Mouse (Mus musculus): Measurements from ENCODE around the gene 4930568D16Rik.

Gene 4930568D16Rik

DNA sequence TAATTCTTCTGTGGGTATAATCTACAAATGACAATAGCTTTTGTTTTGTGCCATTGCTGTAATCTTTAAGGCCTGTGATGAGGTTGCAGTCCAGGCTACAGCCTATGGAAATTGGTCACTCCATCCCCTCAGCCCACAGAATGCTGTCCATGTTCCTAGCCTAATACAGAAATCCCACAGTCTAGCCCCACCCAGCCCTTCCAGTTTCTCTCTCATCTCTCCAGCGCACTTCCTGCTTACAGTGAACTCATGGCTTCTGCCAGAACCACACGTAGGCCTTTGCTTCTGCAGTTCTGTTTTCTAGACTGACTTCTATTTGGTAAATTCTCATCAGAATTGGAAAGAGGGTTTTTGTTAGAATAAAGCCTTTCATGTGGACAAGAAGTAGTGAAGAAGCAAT, 21.5 kb downstream of the 4930568D16Rik start:
- no peak for DNase-seq (ENCODE audit: extremely low spot score, low read depth, low spot score)

DNA sequence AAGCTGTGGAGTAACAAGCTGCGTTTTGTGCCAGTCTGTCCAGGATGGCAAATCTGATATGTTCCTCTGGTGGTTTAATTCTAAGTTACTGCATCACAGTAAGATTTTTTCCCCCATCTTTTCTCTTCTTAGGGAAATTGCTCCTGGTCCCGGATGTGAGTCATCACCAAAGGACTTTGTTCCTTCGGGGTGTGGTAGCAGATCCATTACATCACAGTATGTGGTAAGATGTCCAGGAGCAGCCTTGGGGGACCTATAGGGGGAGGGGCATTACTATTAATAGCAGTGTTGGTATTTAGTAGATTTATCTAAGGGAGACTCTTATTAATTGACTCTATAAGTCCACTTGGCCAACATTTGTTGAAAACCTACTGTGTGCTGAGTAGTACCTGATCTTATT, 24.9 kb downstream of the 4930568D16Rik start:
- DNase-seq (ENCODE audit: extremely low spot score, low read depth, low spot score), result no peak

- DNase-seq (ENCODE audit: extremely low spot score, low read depth, low spot score), result no peak
These were observed 28.8 kb downstream of the 4930568D16Rik start for GRCm38 (mm10) chr2:35338707-35339106.

GRCm38 (mm10) chr2:35338036-35338435, 29.5 kb downstream of the 4930568D16Rik start:
- no peak for DNase-seq (ENCODE audit: extremely low spot score, low read depth, low spot score)

- no peak for DNase-seq (ENCODE audit: extremely low spot score, low read depth, low spot score)
These were observed 30.1 kb downstream of the 4930568D16Rik start for GRCm38 (mm10) chr2:35337419-35337818.

GRCm38 (mm10) chr2:35336388-35337280, 30.9 kb downstream of the 4930568D16Rik start, which contains the start of gene Stom:
Gene Stom (minus strand): TSS chr2:35336976.
- DNase-seq (ENCODE audit: extremely low spot score, low read depth, low spot score), result peak; percentile 77

GRCm38 (mm10) chr2:35335620-35336019, 31.9 kb downstream of the 4930568D16Rik start:
- no peak for DNase-seq (ENCODE audit: extremely low spot score, low read depth, low spot score)

DNA sequence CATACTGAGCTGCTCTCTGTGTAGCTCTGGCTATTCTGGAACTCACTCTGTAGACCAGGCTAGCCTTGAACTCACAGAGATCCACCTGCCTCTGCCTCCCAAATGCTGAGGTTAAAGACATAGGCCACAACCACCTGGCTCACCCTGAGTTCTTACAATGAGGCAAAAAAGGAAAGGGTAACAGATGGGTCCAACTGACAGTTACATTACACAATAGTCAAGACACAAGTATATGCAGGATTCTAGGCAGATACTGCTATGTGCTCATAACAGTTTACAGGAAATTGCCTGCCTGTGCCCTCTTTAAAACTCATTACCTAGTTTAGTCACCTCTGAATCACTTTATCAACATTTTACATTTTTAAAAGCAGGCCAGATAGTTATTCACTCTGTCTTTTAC, 33.9 kb downstream of the 4930568D16Rik start:
- DNase-seq (ENCODE audit: extremely low spot score, low read depth, low spot score), result no peak

- DNase-seq (ENCODE audit: extremely low spot score, low read depth, low spot score), result no peak
These were observed 36.3 kb downstream of the 4930568D16Rik start for GRCm38 (mm10) chr2:35331205-35331604.

DNA sequence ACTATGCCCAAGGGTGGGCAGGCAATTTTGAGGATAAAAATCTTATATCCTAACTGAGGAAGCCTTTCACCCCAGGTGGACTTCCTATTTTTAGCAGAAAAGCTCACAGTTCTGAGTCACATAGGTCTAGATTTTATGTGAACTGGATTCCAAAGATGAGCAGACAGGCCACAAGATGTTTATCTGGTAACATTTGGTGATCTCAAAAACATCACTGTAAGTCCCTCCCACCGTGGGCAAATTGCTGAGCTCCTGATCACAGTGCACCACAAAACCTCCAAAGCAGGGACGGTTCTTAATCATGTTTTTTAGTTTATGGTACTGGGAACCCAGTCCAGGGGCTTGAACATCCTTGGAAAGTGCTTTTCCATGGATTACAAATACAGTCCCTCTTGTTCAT, 38.5 kb downstream of the 4930568D16Rik start:
- no peak for DNase-seq (ENCODE audit: extremely low spot score, low read depth, low spot score)

- no peak for DNase-seq (ENCODE audit: extremely low spot score, low read depth, low spot score)
These were observed 39.3 kb downstream of the 4930568D16Rik start for GRCm38 (mm10) chr2:35328064-35328792.

DNA sequence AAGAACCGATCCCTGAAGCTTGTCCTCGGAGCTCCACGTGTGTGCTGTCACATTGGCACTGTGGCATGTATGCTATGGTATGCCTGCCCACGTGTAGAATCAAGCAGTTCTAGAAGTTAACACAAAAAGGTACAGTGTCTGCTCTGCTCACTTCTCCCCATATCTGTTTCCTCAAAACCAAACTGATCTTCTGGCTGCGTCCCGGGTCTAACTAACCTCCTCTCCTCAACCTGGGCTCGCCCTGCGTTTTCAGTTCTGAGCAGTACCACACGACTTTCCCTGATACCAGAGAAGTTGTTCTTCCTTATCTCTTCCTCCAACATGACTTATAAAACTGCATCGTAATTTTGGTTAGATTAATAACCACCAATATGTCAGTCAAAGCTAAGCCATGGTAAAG, 39.9 kb downstream of the 4930568D16Rik start:
- DNase-seq (ENCODE audit: extremely low spot score, low read depth, low spot score), result no peak

GRCm38 (mm10) chr2:35326931-35327330, 40.6 kb downstream of the 4930568D16Rik start:
- DNase-seq (ENCODE audit: extremely low spot score, low read depth, low spot score), result no peak

DNA sequence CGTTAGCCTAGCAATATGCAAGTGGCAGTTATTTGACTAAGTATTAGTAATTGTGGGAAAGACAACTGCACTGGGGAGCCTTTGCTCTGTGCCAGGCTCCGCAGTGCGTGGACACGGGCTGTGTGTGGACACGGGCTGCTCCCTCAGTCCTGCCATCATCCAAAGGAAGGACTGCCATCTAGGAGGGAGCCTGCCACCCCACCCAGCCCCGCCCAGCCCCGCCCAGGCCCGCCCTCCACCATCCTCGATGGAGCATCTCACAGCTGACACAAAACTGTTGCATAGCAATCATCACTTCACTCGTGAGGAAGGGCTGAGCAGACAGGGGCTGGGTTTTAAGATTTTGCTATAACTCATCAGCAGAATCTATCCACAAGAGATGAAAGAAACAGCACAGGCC, 41.6 kb downstream of the 4930568D16Rik start:
- no peak for DNase-seq (ENCODE audit: extremely low spot score, low read depth, low spot score)

DNA sequence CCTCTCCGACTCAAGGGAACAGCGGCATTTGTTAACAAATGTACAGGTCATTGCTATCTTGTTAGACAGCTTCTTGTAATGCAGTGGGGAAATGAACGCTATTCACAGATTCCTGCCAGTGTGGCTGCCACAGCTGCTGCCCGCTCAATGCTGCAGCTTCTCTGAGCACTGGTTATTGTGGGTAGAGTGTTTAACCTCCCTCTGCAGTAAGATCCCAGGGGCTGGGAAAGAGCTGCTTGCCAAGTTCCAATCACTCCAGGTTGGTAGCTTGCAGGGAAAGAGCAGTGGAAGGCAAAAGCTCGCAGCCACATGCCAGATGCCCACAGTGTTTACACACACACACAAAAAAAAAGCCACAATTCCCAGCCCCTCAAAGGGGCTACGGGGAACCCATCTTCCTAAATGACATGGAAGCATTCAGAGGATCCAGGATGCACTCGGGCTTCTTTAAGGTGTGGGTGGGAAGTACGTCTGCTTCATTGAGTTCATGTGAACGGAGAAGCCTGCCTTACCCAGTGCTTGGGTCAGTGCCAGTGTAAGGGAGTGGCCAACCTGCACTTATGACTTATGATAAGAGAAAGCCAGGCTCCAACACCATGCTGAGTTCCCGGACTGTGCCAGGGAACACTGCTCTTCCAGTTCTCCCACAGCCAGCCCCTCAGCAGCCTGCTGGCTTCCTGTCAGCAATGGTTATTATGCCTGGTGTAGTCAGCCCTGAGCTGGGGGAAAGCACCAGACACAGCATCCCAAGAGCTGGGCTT, 44.9 kb downstream of the 4930568D16Rik start:
- DNase-seq (ENCODE audit: extremely low spot score, low read depth, low spot score), result no peak

GRCm38 (mm10) chr2:35320399-35320798, 47.1 kb downstream of the 4930568D16Rik start:
- DNase-seq (ENCODE audit: extremely low spot score, low read depth, low spot score), result no peak

- DNase-seq (ENCODE audit: extremely low spot score, low read depth, low spot score), result no peak
These were observed 49.1 kb downstream of the 4930568D16Rik start for GRCm38 (mm10) chr2:35318405-35318804.

DNA sequence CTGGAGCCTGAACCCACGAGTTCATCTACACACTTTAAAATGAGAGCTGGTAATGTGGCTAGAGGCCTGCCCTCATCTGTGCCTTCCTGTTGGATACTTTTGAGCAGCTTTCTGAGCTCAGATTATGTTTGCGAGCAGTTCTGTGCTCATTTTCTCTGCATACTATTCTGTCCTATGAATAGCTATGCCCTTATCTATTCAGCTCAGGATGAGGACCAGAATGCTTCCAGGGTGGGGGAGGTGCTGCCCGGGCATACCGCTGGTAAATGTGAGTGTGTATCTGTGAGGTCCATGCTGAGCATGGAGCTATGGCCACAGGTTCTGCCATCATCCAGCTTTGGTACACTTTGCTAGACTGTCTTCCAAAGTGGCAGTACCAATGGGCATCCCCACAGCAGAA, 49.9 kb downstream of the 4930568D16Rik start:
- no peak for DNase-seq (ENCODE audit: extremely low spot score, low read depth, low spot score)

GRCm38 (mm10) chr2:35314300-35314699, 53.2 kb downstream of the 4930568D16Rik start:
- DNase-seq (ENCODE audit: extremely low spot score, low read depth, low spot score), result no peak

DNA sequence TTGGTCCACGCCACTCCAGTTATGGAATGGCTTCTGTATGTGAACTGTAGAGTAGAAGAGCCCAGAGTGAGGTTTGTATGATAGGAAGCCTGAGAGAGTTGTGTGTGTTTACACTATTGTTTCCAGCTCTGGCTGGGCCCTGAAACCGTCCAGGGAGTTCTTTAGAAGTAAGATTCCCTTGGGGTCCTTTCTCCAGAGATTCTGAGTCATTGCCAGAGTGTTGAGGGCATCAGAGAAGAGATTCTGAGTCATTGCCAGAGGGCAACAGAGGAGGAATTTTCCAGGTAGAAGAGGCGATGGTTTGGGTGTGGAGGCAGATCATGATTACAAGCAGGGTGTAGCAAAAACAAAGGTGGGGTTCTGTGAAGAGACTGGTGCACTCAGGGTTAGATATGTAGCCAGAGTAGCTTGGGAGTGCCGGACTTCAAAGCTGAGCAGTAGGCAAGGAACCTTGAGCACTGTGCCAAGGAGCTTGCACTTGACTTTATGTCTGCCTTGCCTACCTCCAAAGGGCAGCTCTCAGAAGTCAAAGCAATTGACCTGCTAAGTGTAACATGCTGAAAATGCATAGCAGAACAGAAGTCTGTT, 57.5 kb downstream of the 4930568D16Rik start:
- DNase-seq (ENCODE audit: extremely low spot score, low read depth, low spot score), result no peak

DNA sequence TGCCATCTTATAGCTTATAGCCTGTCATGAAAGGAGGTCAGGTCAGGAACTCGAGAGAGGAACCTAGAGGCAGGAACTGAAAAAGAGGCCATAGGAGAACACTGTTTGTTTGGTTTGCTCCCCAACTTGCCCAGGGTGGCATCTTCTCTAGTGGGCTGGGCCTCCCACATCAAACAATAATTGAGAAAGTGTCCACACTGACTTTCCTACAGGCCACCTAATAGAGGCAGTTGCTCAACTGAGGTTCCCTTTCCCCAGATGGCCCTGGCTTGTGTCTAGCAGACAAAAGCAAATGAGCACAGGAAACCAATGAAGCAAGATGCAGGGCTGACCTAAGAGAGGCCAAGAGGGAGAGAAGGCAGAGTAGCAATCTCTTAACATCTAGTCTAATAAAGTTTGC, 59.4 kb downstream of the 4930568D16Rik start:
- no peak for DNase-seq (ENCODE audit: extremely low spot score, low read depth, low spot score)
